ENCODE assay signal across 28 mouse cellular contexts in genomic region chr7:128393756-128394155, GRCm38 (mm10). TPM values are rescaled to one million over a fixed set of nuclear protein-coding genes. Genes with fewer than 3 reads are reported as not detected.
A peak's percentile ranks its signal among the peaks of the same experiment; 100 is the strongest.
DNase-seq lines count a peak whose midpoint lies in the region; ATAC-seq and TF ChIP-seq lines count a peak whose summit lies in the region.
"Had no signal": no experiment of that assay in that cellular context is flagged by ENCODE, and none has a peak within 500 bp of the region (broad histone marks: within the 10 kb centered on the region; RNA-seq: fewer than 3 reads in every experiment).

No protein-coding gene starts in this region.

- no peaks in the 10 kb centered on the region for H3K27me3 ChIP-seq in liver, embryonic 12.5 days (replicated peaks)
- no peaks in the 10 kb centered on the region for H3K27me3 ChIP-seq in liver, postnatal 0 days (ENCODE audit: insufficient read depth, low read length)
- no peaks in the 10 kb centered on the region for H3K27me3 ChIP-seq in hindbrain, embryonic 12.5 days
- no peaks in the 10 kb centered on the region for H3K27me3 ChIP-seq in forebrain, embryonic 13.5 days
- H3K27me3 ChIP-seq: CH12.LX; embryonic facial prominence, embryonic 13.5 days; midbrain, embryonic 12.5 days; neural tube, embryonic 13.5 days had no signal

- H3K9me3 ChIP-seq in liver, embryonic 12.5 days (replicated peaks), result no peaks in the 10 kb centered on the region
- H3K9me3 ChIP-seq in liver, postnatal 0 days (ENCODE audit: low read length), result no peaks in the 10 kb centered on the region
- no peaks in the 10 kb centered on the region for H3K9me3 ChIP-seq in hindbrain, embryonic 12.5 days (replicated peaks)
- no peaks in the 10 kb centered on the region for H3K9me3 ChIP-seq in forebrain, embryonic 13.5 days (replicated peaks)
- H3K9me3 ChIP-seq: embryonic facial prominence, embryonic 13.5 days; forebrain, embryonic 10.5 days; hindbrain, embryonic 13.5 days; midbrain, embryonic 12.5 days; neural tube, embryonic 13.5 days had no signal

- H3K79me2 ChIP-seq in macrophage (ENCODE audit: inconsistent target), result peaks cover 36% of the 10 kb centered on the region; the same call in 1 of the 2 replicates

- no peak for TF ChIP-seq EP300 in liver, postnatal 0 days (IDR thresholded peaks at IDR 0.05; ENCODE audit: low read depth)

- H3K4me2 ChIP-seq in liver, embryonic 12.5 days, result no peak overlapping the region
- no peak overlapping the region for H3K4me2 ChIP-seq in liver, postnatal 0 days (ENCODE audit: low read depth, low read length)
- H3K4me2 ChIP-seq in hindbrain, embryonic 12.5 days (replicated peaks), result no peak overlapping the region
- H3K4me2 ChIP-seq in forebrain, embryonic 13.5 days, result no peak overlapping the region
- H3K4me2 ChIP-seq: embryonic facial prominence, embryonic 13.5 days; hindbrain, embryonic 13.5 days; midbrain, embryonic 12.5 days; neural tube, embryonic 13.5 days had no signal

- peaks cover 8% of the 10 kb centered on the region; the same call in 1 of the 2 replicates for H3K36me3 ChIP-seq in liver, embryonic 12.5 days
- no peaks in the 10 kb centered on the region for H3K36me3 ChIP-seq in liver, postnatal 0 days (replicated peaks; ENCODE audit: insufficient read depth, low read length)
- H3K36me3 ChIP-seq in macrophage (ENCODE audit: inconsistent target), result peaks cover 3% of the 10 kb centered on the region; the same call in 1 of the 2 replicates
- no peaks in the 10 kb centered on the region for H3K36me3 ChIP-seq in hindbrain, embryonic 12.5 days
- no peaks in the 10 kb centered on the region for H3K36me3 ChIP-seq in forebrain, embryonic 13.5 days (ENCODE audit: poor library complexity, severe bottlenecking)
- H3K36me3 ChIP-seq: embryonic facial prominence, embryonic 13.5 days; forebrain, embryonic 10.5 days; hindbrain, embryonic 13.5 days; midbrain, embryonic 12.5 days; neural tube, embryonic 13.5 days had no signal

- WGBS in liver, embryonic 12.5 days (ENCODE audit: insufficient replicate concordance), result 42% methylated on average over 4 of the region's 4 CpGs
- 36% methylated on average over 4 of the region's 4 CpGs for WGBS in liver, postnatal 0 days (ENCODE audit: insufficient replicate concordance)
- WGBS in macrophage (ENCODE audit: missing documents), result 80% methylated on average over 4 of the region's 4 CpGs
- WGBS in hindbrain, embryonic 12.5 days, result 61% methylated on average over 4 of the region's 4 CpGs
- WGBS in forebrain, embryonic 13.5 days, result 72% methylated on average over 4 of the region's 4 CpGs

- H3K4me1 ChIP-seq in liver, embryonic 12.5 days, result peaks cover 83% of the 10 kb centered on the region
- H3K4me1 ChIP-seq in liver, postnatal 0 days (ENCODE audit: insufficient read depth), result peaks cover 46% of the 10 kb centered on the region
- peaks cover 15% of the 10 kb centered on the region for H3K4me1 ChIP-seq in hindbrain, embryonic 12.5 days
- H3K4me1 ChIP-seq in forebrain, embryonic 13.5 days, result no peaks in the 10 kb centered on the region
- H3K4me1 ChIP-seq: midbrain, embryonic 12.5 days had no signal

- no peak for ATAC-seq in liver, embryonic 12.5 days
- ATAC-seq in liver, postnatal 0 days, result no peak
- no peak for ATAC-seq in hindbrain, embryonic 12.5 days (ENCODE audit: low FRiP score)
- no peak for ATAC-seq in forebrain, embryonic 13.5 days
- ATAC-seq: forebrain, embryonic 16.5 days; intestine, postnatal 0 days; lung, postnatal 0 days had no signal

- no peak for TF ChIP-seq CTCF in liver, postnatal 0 days (IDR thresholded peaks at IDR 0.05; ENCODE audit: low read depth)

- H3K4me3 ChIP-seq in liver, embryonic 12.5 days, result no peak overlapping the region
- no peak overlapping the region for H3K4me3 ChIP-seq in liver, postnatal 0 days (ENCODE audit: low read depth, low read length)
- H3K4me3 ChIP-seq in macrophage (ENCODE audit: inconsistent target), result no peak overlapping the region
- H3K4me3 ChIP-seq in hindbrain, embryonic 12.5 days, result no peak overlapping the region
- H3K4me3 ChIP-seq in forebrain, embryonic 13.5 days, result no peak overlapping the region
- H3K4me3 ChIP-seq: embryonic facial prominence, embryonic 13.5 days; forebrain, embryonic 10.5 days; gastrocnemius, adult 2 months; heart, adult 2 months; hindbrain, embryonic 13.5 days; midbrain, embryonic 12.5 days; neural tube, embryonic 13.5 days had no signal

- H3K27ac ChIP-seq in liver, embryonic 12.5 days, result 0 out of 2 replicates have a peak overlapping the region, but pooled peaks have one; percentile 22
- H3K27ac ChIP-seq in liver, postnatal 0 days (ENCODE audit: low read depth), result no peak overlapping the region
- peak overlapping the region; percentile 100 for H3K27ac ChIP-seq in macrophage
- no peak overlapping the region for H3K27ac ChIP-seq in hindbrain, embryonic 12.5 days
- H3K27ac ChIP-seq in forebrain, embryonic 13.5 days, result no peak overlapping the region
- H3K27ac ChIP-seq: embryonic facial prominence, embryonic 13.5 days; gastrocnemius, adult 2 months; heart, adult 2 months; hindbrain, embryonic 13.5 days; midbrain, embryonic 12.5 days; neural tube, embryonic 13.5 days; stomach, postnatal 0 days had no signal

- DNase-seq in liver, postnatal 0 days, result no peak
- DNase-seq in thymus, postnatal 36 days, result peak; percentile 6 to 24
- DNase-seq in thymus, postnatal 0 days (ENCODE audit: low spot score), result no peak
- DNase-seq in R1 (ENCODE audit: low read depth, low spot score), result peak; percentile 25
- DNase-seq: adrenal gland, adult 8-10 months; cerebellum, adult 8-10 months; cerebellum, postnatal 25 days; gastrocnemius, adult 2 months; heart, adult 2 months; heart, postnatal 36 days; kidney, adult 9 months; kidney, postnatal 10 days; lung, adult 18-20 months; right cerebral cortex, postnatal 4 days had no signal

- H3K9ac ChIP-seq in liver, embryonic 12.5 days, result no peak overlapping the region
- no peak overlapping the region for H3K9ac ChIP-seq in liver, postnatal 0 days (replicated peaks)
- H3K9ac ChIP-seq in hindbrain, embryonic 12.5 days, result no peak overlapping the region
- no peak overlapping the region for H3K9ac ChIP-seq in forebrain, embryonic 13.5 days
- H3K9ac ChIP-seq: embryonic facial prominence, embryonic 13.5 days; hindbrain, embryonic 13.5 days; midbrain, embryonic 12.5 days; neural tube, embryonic 13.5 days had no signal

RNA-seq across cellular contexts. Expression of gene Rgs10, which starts 24.8 kb away (rescaled TPM):
- 57.7 and 58.1 TPM in 2 replicates for polyA plus RNA-seq in liver, embryonic 12.5 days (2016; fragmentation: Nextera tagmentation; extraction: Ambion mirVana)
- 31.7 and 32.3 TPM in 2 replicates for polyA plus RNA-seq in liver, postnatal 0 days (2015; fragmentation: Nextera tagmentation; extraction: Ambion mirVana)
- 243 and 265 TPM in 2 replicates for polyA plus RNA-seq in thymus, postnatal 0 days (2015; fragmentation: Nextera tagmentation; extraction: Ambion mirVana)
- total RNA-seq in macrophage (2018; cell fraction: chromatin; rRNA removed), result 100 to 1,000 TPM in 5 of 26 experiments, 10 to 100 TPM in 21; 21.3 to 162 (median 50.2) TPM
- 100 to 1,000 TPM; 149 to 501 (median 221) TPM for total RNA-seq in macrophage (2018; cell fraction: cytosol; rRNA removed)
- 100 to 1,000 TPM in 3 of 26 experiments, 10 to 100 TPM in 23; 24.5 to 128 (median 54.6) TPM for total RNA-seq in macrophage (2018; cell fraction: nucleus; rRNA removed)
- polyA plus RNA-seq in macrophage (2018), result 269 to 404 TPM (median 315 TPM) in 3 replicates
- polyA plus RNA-seq in hindbrain, embryonic 12.5 days (2016; fragmentation: Nextera tagmentation; extraction: Ambion mirVana), result 13.5 and 16.7 TPM in 2 replicates
- 10.2 and 11.5 TPM in 2 replicates for polyA plus RNA-seq in forebrain, embryonic 13.5 days (2015; fragmentation: Nextera tagmentation; extraction: Ambion mirVana)

Comparison
In these comparisons a context has a peak if more than half of its experiments do, and no peak if none do; other contexts are left out.
1. H3K27ac ChIP-seq: peak in liver, embryonic 12.5 days (single experiment) and macrophage (single experiment); none in liver, postnatal 0 days (single experiment), hindbrain, embryonic 12.5 days (single experiment) and forebrain, embryonic 13.5 days (single experiment).
2. DNase-seq: peak in thymus, postnatal 36 days (2 of 2) and R1 (single experiment); none in liver, postnatal 0 days (single experiment) and thymus, postnatal 0 days (single experiment).